Mouse (Mus musculus) stomach, embryonic 14.5 days (tissue): ENCODE results near the gene Farp2. TPM values are rescaled to one million over a fixed set of nuclear protein-coding genes. Genes with fewer than 3 reads are reported as not detected.
"Not testable (repeated sequence)": the region's sequence is repeated elsewhere in the genome, so short reads cannot be mapped to it uniquely, and the experiment has no call there.

Source experiments
- ATAC-seq: fragments of 200-750 bp; cut with Nextera tagmentation; 2 replicates; pipeline ENCODE4 v1.8.0; 2017; ENCODE audit warnings: low read depth, moderate TSS enrichment; ENCODE audit not compliant: insufficient number of reproducible peaks, insufficient read depth, low FRiP score
- H3K27ac ChIP-seq: fragments of 300-500 bp; sonication (generic); 2 replicates; pipeline ENCODE4 v1.5.1; 2014; ENCODE audit warnings: mild to moderate bottlenecking, low read length, moderate library complexity, mixed read lengths
- H3K27me3 ChIP-seq: fragments of 300-500 bp; sonication (generic); 2 replicates; pipeline ENCODE4 v1.6.1; 2014; ENCODE audit warnings: low read length, control low read depth, mixed read lengths; ENCODE audit not compliant: control insufficient read depth, insufficient read depth
- H3K36me3 ChIP-seq: fragments of 300-500 bp; sonication (generic); 2 replicates; pipeline ENCODE4 v1.6.1; 2014; ENCODE audit warnings: mild to moderate bottlenecking, control low read depth, low read length, moderate library complexity, mixed read lengths; ENCODE audit not compliant: control insufficient read depth, insufficient read depth
- H3K4me1 ChIP-seq: fragments of 300-500 bp; sonication (generic); 2 replicates; pipeline ENCODE4 v1.6.1; 2014; ENCODE audit warnings: low read length, control low read depth, mixed read lengths; ENCODE audit not compliant: control insufficient read depth, insufficient read depth
- H3K4me2 ChIP-seq: fragments of 300-500 bp; sonication (generic); replicated peaks from 2 replicates; pipeline ENCODE4 v1.6.1; 2014; ENCODE audit warnings: low read depth, low read length, control low read depth
- H3K4me3 ChIP-seq: fragments of 300-500 bp; sonication (generic); 2 replicates; pipeline ENCODE4 v1.5.1; 2014; ENCODE audit warnings: low read depth, low read length, control low read depth
- H3K9ac ChIP-seq: fragments of 300-500 bp; sonication (generic); replicated peaks from 2 replicates; pipeline ENCODE4 v1.6.1; 2014; ENCODE audit warnings: low read depth, mild to moderate bottlenecking, control low read depth, low read length, moderate library complexity, mixed read lengths
- H3K9me3 ChIP-seq: fragments of 300-500 bp; sonication (generic); 2 replicates; pipeline ENCODE4 v1.6.1; 2016; ENCODE audit warnings: low read depth, low read length, control low read depth; ENCODE audit not compliant: control insufficient read depth
- WGBS: fragments of 180-500 bp; shearing (Covaris S2); extraction: QIAGEN DNeasy Blood & Tissue Kit; methylation state at CpG from one replicate; pipeline ENCODE4 v1.1.7; 2014; 5-methylcytosine and 5-hydroxymethylcytosine counted together
- polyA plus RNA-seq: library from polyadenylated mRNA; unstranded; fragments of >200 nt; fragmentation: Nextera tagmentation; extraction: Ambion mirVana; gene quantifications from 2 replicates; pipeline ENCODE4 v1.2.1, GENCODE M21; 2014

The Farp2 gene
- polyA plus RNA-seq, 1 experiment from 2014 or later = 7.7 TPM

- peak overlapping the region; percentile 86 for H3K9ac ChIP-seq
- WGBS = 4% methylated on average over 23 of the region's 23 CpGs
- no peak for ATAC-seq
Observed at GRCm38 (mm10) chr1:93479476-93480083, 32.3 kb upstream of the Farp2 start.

GRCm38 (mm10) chr1:93486302-93486701 is 25.6 kb upstream of the Farp2 start:
- not testable (repeated sequence) for H3K4me2 ChIP-seq, H3K9me3 ChIP-seq, ATAC-seq, H3K9ac ChIP-seq, H3K36me3 ChIP-seq, H3K4me1 ChIP-seq, H3K27me3 ChIP-seq, H3K27ac ChIP-seq, H3K4me3 ChIP-seq
- 90% methylated on average over 2 of the region's 3 CpGs for WGBS

More at GRCm38 (mm10) chr1:93479476-93480083, 32.3 kb upstream of the Farp2 start:
- Histone ChIP-seq H3K9me3 (no peaks in the 10 kb centered on the region), H3K36me3 (no peaks in the 10 kb centered on the region), H3K4me3 (peak overlapping the region; percentile 80), H3K4me1 (no peaks in the 10 kb centered on the region), H3K27me3 (no peaks in the 10 kb centered on the region), H3K4me2 (peak overlapping the region; percentile 52), H3K27ac (peak overlapping the region; percentile 95)

- Histone ChIP-seq H3K4me3 (no peak overlapping the region), H3K4me2 (no peak overlapping the region), H3K4me1 (no peaks in the 10 kb centered on the region), H3K27me3 (no peaks in the 10 kb centered on the region), H3K27ac (no peak overlapping the region), H3K9me3 (no peaks in the 10 kb centered on the region), H3K9ac (no peak overlapping the region), H3K36me3 (peaks cover 43% of the 10 kb centered on the region)
- WGBS = 81% methylated on average over 3 of the region's 3 CpGs
- no peak for ATAC-seq
Observed at GRCm38 (mm10) chr1:93495312-93495711, 16.6 kb upstream of the Farp2 start.

DNA sequence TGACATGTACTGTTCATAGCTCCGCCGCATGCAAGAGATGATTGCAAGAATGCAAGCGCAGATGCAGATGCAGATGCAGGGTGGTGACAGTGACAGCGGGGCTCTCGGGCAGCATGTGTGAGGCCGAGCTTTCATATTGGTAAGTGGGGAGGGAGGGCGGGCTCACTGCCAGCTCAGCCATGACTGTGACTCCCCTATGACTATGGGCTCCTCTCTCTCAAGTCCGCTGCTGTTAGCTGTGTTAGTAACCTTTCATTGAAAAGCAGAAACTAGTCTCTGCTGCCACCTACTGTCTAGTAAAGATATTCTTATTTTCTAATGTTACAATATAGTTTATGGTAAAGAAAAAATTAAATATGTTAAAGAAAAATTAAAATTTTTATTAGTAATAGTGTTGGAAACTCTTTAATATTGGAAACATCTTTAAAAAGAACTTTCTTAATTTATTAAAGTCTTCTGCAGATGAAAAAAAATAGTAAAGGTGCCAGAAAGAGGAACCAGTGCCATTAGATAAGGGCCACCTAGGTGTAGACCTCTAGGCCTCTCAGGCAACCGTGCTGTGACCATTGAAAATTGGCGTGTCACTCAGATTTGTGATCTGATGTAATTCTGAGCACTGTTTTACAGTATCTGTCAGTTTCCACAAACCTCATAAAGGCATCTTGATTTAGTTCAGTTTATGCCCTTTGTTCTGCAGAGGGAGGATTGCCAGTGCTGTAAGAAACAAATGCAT is 4.8 kb upstream of the Farp2 start:
- WGBS = 55% methylated on average over 10 of the region's 10 CpGs
- Histone ChIP-seq H3K36me3 (peaks cover 58% of the 10 kb centered on the region), H3K27ac (no peak overlapping the region), H3K9me3 (no peaks in the 10 kb centered on the region), H3K4me1 (peaks cover 3% of the 10 kb centered on the region), H3K9ac (no peak overlapping the region), H3K4me3 (no peak overlapping the region), H3K27me3 (no peaks in the 10 kb centered on the region), H3K4me2 (no peak overlapping the region)
- ATAC-seq = no peak

DNA sequence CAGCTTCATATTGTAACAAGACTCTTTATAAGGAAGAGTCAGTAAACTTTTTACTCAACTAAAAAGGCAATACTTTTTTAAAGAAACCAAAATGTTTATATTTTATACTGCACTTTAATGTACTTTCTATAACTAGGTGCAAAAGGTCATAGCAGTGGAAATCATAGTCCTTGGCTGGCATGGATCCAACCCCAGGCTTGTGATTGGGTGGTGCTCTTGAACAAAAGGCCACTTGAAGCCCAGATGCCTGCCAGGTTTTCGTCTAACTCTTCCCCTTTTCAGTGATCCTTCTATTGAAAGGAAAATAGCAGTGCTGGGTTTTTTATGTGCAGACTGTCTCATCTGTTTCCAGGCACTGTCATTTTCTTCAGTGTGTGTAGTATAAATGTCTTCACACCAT is 3.3 kb upstream of the Farp2 start:
- H3K27me3 ChIP-seq, H3K4me3 ChIP-seq, H3K27ac ChIP-seq, H3K4me2 ChIP-seq, ATAC-seq, H3K9me3 ChIP-seq, H3K9ac ChIP-seq, H3K4me1 ChIP-seq: not testable (repeated sequence)
- WGBS = 42% methylated on average over 1 of the region's 1 CpGs
- peaks cover 50% of the 10 kb centered on the region for H3K36me3 ChIP-seq

GRCm38 (mm10) chr1:93512351-93512690 is 442 bp downstream of the Farp2 start:
- ATAC-seq = peak; percentile 39
- H3K27ac ChIP-seq = no peak overlapping the region; the same call in 1 of the 2 replicates

DNA sequence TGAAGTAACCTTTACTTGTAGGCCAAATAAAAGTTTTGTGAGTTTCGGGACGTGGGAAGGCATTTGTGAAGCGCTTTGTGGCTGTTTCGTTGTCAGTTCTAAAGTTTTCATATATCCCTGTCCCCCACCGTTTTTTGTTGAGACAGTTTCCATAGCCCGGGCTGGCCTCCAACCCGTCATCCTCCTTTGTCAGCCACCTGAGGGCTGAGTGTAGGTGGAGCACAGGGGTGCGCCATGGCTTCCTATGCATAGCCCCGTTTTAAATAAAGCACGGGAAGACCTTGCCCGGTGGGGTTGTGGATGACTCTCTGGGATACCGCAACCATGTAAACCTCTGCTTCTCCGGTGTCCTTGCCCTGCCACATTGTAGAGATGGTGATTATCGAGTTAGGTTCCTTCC is 1.3 kb downstream of the Farp2 start:
- Histone ChIP-seq H3K9me3 (no peaks in the 10 kb centered on the region), H3K27me3 (no peaks in the 10 kb centered on the region), H3K4me3 (no peak overlapping the region), H3K4me2 (peak overlapping the region; percentile 77; the same call in 1 of the 2 replicates), H3K4me1 (peaks cover 10% of the 10 kb centered on the region), H3K27ac (no peak overlapping the region), H3K9ac (no peak overlapping the region), H3K36me3 (peaks cover 14% of the 10 kb centered on the region)
- no peak for ATAC-seq
- WGBS = 75% methylated on average over 14 of the region's 14 CpGs

More at GRCm38 (mm10) chr1:93512351-93512690, 442 bp downstream of the Farp2 start:
- Histone ChIP-seq H3K27me3 (no peaks in the 10 kb centered on the region), H3K4me3 (peak overlapping the region; percentile 67), H3K9me3 (no peaks in the 10 kb centered on the region), H3K9ac (peak overlapping the region; percentile 66), H3K36me3 (peaks cover 21% of the 10 kb centered on the region), H3K4me1 (peaks cover 10% of the 10 kb centered on the region), H3K4me2 (peak overlapping the region; percentile 77)
- WGBS = 2% methylated on average over 15 of the region's 15 CpGs

DNA sequence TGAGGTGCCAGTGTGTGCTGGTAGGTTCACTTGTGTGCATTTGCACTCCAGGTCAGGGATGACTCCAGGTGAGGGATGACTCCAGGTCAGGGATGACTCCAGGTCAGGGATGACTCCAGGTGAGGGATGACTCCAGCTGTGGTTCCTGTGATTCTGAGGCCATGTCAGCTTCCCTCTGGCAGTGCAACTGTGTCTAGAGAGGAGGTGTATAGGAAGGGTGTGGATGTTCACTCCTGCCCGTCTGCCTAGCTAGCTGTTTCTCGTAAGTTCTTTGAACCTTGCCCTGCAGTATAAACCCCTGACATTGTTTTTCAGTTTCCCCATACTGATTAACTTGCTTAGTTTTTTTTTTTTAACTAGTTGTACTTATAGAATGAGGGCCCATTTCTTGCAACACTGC is 9.6 kb downstream of the Farp2 start:
- Histone ChIP-seq H3K4me1 (no peaks in the 10 kb centered on the region), H3K9me3 (no peaks in the 10 kb centered on the region), H3K9ac (no peak overlapping the region), H3K27me3 (no peaks in the 10 kb centered on the region), H3K4me3 (no peak overlapping the region), H3K27ac (no peak overlapping the region), H3K36me3 (no peaks in the 10 kb centered on the region), H3K4me2 (no peak overlapping the region)
- no peak for ATAC-seq
- WGBS = 62% methylated on average over 2 of the region's 2 CpGs
